Mouse (Mus musculus) neural tube, embryonic 15.5 days (tissue): ENCODE results near the gene Gata5. TPM values are rescaled to one million over a fixed set of nuclear protein-coding genes. Genes with fewer than 3 reads are reported as not detected.

ENCODE experiments used
- ATAC-seq: fragments of 200-750 bp; cut with Nextera tagmentation; 2 replicates; pipeline ENCODE4 v1.8.0; 2017; ENCODE audit warnings: mild to moderate bottlenecking, moderate TSS enrichment, moderate library complexity; ENCODE audit not compliant: low FRiP score
- H3K27ac ChIP-seq: fragments of 300-500 bp; sonication (generic); replicated peaks from 2 replicates; pipeline ENCODE4 v1.5.1; 2015; ENCODE audit warnings: mild to moderate bottlenecking, inconsistent platforms
- H3K27me3 ChIP-seq: fragments of 300-500 bp; sonication (generic); replicated peaks from 2 replicates; pipeline ENCODE4 v1.6.1; 2015; ENCODE audit warnings: inconsistent platforms
- H3K36me3 ChIP-seq: fragments of 300-500 bp; sonication (generic); 2 replicates; pipeline ENCODE4 v1.6.1; 2015; ENCODE audit warnings: inconsistent platforms
- H3K4me1 ChIP-seq: fragments of 300-500 bp; sonication (generic); 2 replicates; pipeline ENCODE4 v1.6.1; 2015; ENCODE audit warnings: inconsistent platforms
- H3K4me2 ChIP-seq: fragments of 300-500 bp; sonication (generic); 2 replicates; pipeline ENCODE4 v1.6.1; 2015; ENCODE audit warnings: inconsistent platforms, mild to moderate bottlenecking, moderate library complexity
- H3K4me3 ChIP-seq: fragments of 300-500 bp; sonication (generic); replicated peaks from 2 replicates; pipeline ENCODE4 v1.5.1; 2015; ENCODE audit warnings: mild to moderate bottlenecking, inconsistent platforms
- H3K9ac ChIP-seq: fragments of 300-500 bp; sonication (generic); replicated peaks from 2 replicates; pipeline ENCODE4 v1.6.1; 2015; ENCODE audit warnings: mild to moderate bottlenecking, inconsistent platforms
- H3K9me3 ChIP-seq: fragments of 300-500 bp; sonication (generic); replicated peaks from 2 replicates; pipeline ENCODE4 v1.6.1; 2016; ENCODE audit warnings: inconsistent platforms
- WGBS: fragments of 180-500 bp; shearing (Covaris S2); methylation state at CpG from one replicate; pipeline ENCODE4 v1.1.7; 2015; ENCODE audit warnings: mixed read lengths; 5-methylcytosine and 5-hydroxymethylcytosine counted together
- polyA plus RNA-seq: library from polyadenylated mRNA; unstranded; fragments of >200 nt; fragmentation: Nextera tagmentation; extraction: Ambion mirVana; gene quantifications from 2 replicates; pipeline ENCODE4 v1.2.1, GENCODE M21; 2015

Gata5 gene
- polyA plus RNA-seq, 1 experiment from 2014 or later: 0.04 TPM

DNA sequence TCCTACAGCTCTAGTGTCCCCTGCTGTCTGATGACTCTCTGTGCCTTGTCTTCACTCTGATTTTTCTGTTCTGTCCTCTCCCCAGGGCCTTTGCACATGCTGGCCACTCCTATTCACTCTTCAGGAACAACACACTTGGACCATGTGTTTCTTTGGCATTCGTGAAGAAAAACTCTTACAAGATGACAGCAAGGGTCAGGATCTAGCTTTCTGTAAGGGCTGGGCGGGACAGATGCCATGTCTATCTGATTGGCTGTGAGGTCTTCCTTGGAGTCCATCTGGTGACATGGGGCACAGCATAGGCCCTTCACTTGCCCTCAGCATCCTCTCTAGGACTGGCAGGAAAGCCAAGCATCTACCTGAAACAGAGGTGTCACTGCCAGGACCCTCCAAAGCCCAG is 28.5 kb downstream of the Gata5 start:
- H3K36me3 ChIP-seq: no peaks in the 10 kb centered on the region
- no peak overlapping the region for H3K27ac ChIP-seq
- H3K9me3 ChIP-seq: no peaks in the 10 kb centered on the region
- no peaks in the 10 kb centered on the region for H3K27me3 ChIP-seq
- ATAC-seq: no peak
- H3K4me3 ChIP-seq: no peak overlapping the region
- H3K4me1 ChIP-seq: no peaks in the 10 kb centered on the region
- no peak overlapping the region for H3K9ac ChIP-seq
- WGBS: 82% methylated on average over 2 of the region's 2 CpGs
- H3K4me2 ChIP-seq: no peak overlapping the region

- Histone ChIP-seq H3K4me2 (no peak overlapping the region), H3K4me1 (no peaks in the 10 kb centered on the region), H3K27me3 (no peaks in the 10 kb centered on the region), H3K9ac (no peak overlapping the region), H3K4me3 (no peak overlapping the region), H3K27ac (no peak overlapping the region), H3K9me3 (no peaks in the 10 kb centered on the region), H3K36me3 (no peaks in the 10 kb centered on the region)
- ATAC-seq: no peak
- whole genome bisulfite sequencing: 82% methylated on average over 3 of the region's 3 CpGs
Observed at GRCm38 (mm10) chr2:180305490-180305889, 29.0 kb downstream of the Gata5 start.

DNA sequence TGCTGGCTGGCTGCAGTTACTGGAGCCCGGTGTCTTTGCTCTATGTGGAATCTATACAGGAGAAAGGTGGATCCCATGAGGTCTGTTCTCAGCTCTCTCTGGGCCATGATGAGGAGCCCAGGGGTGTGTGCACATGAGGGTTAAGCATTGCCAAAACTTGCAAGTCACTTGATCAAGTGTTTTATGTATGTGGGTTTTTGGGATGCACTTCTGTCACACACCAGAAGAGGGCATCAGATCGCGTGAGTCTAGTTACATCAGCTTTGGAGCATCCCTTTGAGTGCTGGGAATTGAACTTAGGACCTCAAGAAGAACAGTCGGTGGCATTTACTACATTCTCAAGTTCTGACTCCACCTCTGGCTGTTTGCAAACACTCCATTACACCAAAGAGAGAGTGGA is 29.9 kb downstream of the Gata5 start:
- no peaks in the 10 kb centered on the region for H3K4me1 ChIP-seq
- WGBS: 61% methylated on average over 4 of the region's 4 CpGs
- no peak overlapping the region for H3K4me2 ChIP-seq
- no peaks in the 10 kb centered on the region for H3K27me3 ChIP-seq
- no peaks in the 10 kb centered on the region for H3K9me3 ChIP-seq
- no peaks in the 10 kb centered on the region for H3K36me3 ChIP-seq
- no peak for ATAC-seq
- H3K9ac ChIP-seq: no peak overlapping the region
- H3K4me3 ChIP-seq: no peak overlapping the region
- no peak overlapping the region for H3K27ac ChIP-seq

GRCm38 (mm10) chr2:180303468-180303867 is 31.0 kb downstream of the Gata5 start:
- 88% methylated on average over 12 of the region's 12 CpGs for WGBS
- no peak overlapping the region for H3K9ac ChIP-seq
- H3K36me3 ChIP-seq: no peaks in the 10 kb centered on the region

DNA sequence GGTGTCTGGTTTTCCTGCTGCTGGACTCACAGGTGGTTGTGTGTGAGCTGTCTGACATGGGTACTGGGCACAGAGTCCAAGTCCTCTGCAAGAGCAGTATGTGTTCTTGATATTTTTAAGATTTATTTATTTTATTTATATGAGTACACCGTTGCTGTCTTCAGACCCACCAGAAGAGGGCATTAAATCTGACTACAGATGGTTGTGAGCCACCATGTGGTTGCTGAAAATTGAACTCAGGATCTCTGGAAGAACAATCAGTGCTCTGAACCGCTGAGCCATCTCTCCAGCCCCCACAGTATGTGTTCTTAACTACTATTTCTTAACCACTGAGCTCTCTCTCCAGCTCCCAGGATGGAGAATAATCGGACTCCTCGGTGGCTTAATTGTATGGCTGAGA is 32.3 kb downstream of the Gata5 start:
- Histone ChIP-seq H3K36me3 (no peaks in the 10 kb centered on the region), H3K4me1 (no peaks in the 10 kb centered on the region), H3K27me3 (no peaks in the 10 kb centered on the region), H3K9me3 (no peaks in the 10 kb centered on the region), H3K9ac (no peak overlapping the region), H3K4me3 (no peak overlapping the region), H3K4me2 (no peak overlapping the region), H3K27ac (no peak overlapping the region)
- ATAC-seq: no peak
- WGBS: 73% methylated on average over 4 of the region's 4 CpGs

More at GRCm38 (mm10) chr2:180303468-180303867, 31.0 kb downstream of the Gata5 start:
- no peak overlapping the region for H3K27ac ChIP-seq
- no peak for ATAC-seq
- H3K4me1 ChIP-seq: no peaks in the 10 kb centered on the region
- H3K27me3 ChIP-seq: no peaks in the 10 kb centered on the region
- no peak overlapping the region for H3K4me2 ChIP-seq
- H3K9me3 ChIP-seq: no peaks in the 10 kb centered on the region
- no peak overlapping the region for H3K4me3 ChIP-seq

- Histone ChIP-seq H3K27ac (no peak overlapping the region), H3K27me3 (no peaks in the 10 kb centered on the region), H3K36me3 (no peaks in the 10 kb centered on the region), H3K4me1 (no peaks in the 10 kb centered on the region), H3K4me2 (no peak overlapping the region), H3K4me3 (no peak overlapping the region), H3K9ac (no peak overlapping the region), H3K9me3 (no peaks in the 10 kb centered on the region)
- 64% methylated on average over 5 of the region's 5 CpGs for WGBS
- ATAC-seq: no peak
Observed at GRCm38 (mm10) chr2:180300771-180301170, 33.7 kb downstream of the Gata5 start.

DNA sequence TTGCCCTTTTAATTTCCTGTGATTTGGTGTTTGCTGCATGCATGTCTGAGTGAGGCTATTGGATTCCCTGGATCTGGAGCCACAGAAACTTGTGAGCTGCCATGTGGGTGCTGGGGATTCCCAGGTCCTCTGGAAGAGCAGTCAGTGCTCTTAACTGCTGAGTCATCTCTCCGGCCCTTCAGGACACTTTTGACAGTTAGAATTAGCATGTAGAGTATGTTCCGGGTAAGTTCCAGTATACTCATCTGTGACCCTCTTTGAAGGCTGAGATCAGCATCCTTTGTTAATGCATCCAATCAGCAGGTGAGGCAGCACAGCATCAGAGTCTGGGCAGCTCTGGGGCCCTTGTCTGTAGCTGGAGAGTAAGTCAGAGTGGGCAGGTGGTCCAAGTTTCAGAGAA is 34.2 kb downstream of the Gata5 start:
- Histone ChIP-seq H3K27me3 (no peaks in the 10 kb centered on the region), H3K4me2 (no peak overlapping the region), H3K36me3 (no peaks in the 10 kb centered on the region), H3K4me1 (no peaks in the 10 kb centered on the region), H3K9ac (no peak overlapping the region), H3K27ac (no peak overlapping the region), H3K9me3 (no peaks in the 10 kb centered on the region), H3K4me3 (no peak overlapping the region)
- no peak for ATAC-seq
- WGBS: 75% methylated on average over 2 of the region's 2 CpGs

GRCm38 (mm10) chr2:180292906-180293305 is 41.6 kb downstream of the Gata5 start:
- no peaks in the 10 kb centered on the region for H3K36me3 ChIP-seq
- no peaks in the 10 kb centered on the region for H3K9me3 ChIP-seq
- no peaks in the 10 kb centered on the region for H3K27me3 ChIP-seq
- no peak overlapping the region for H3K4me3 ChIP-seq
- H3K27ac ChIP-seq: no peak overlapping the region
- H3K4me2 ChIP-seq: no peak overlapping the region
- no peaks in the 10 kb centered on the region for H3K4me1 ChIP-seq
- H3K9ac ChIP-seq: no peak overlapping the region
- ATAC-seq: no peak
- 77% methylated on average over 8 of the region's 8 CpGs for WGBS

DNA sequence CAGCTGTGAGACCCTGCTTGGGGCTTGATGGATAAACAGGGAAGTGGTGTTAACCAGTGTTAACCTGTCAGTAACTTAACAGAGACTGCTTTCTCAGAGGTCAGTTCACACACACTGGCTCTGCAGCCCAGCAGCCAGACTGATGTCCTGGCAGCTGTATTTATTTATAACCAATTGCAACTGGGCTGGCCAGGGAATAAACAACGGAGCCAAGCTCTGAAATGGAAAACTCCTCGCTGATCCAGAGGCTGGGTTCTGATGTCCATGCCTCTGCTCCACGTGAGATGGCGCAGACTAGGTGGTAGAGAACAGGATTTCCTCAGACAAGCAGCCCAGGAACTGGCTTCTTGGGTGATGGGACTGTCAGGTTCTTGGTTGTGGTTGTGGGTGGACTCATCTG is 42.5 kb downstream of the Gata5 start:
- Histone ChIP-seq H3K9ac (no peak overlapping the region), H3K9me3 (no peaks in the 10 kb centered on the region), H3K27me3 (no peaks in the 10 kb centered on the region), H3K36me3 (no peaks in the 10 kb centered on the region), H3K4me3 (no peak overlapping the region), H3K4me2 (no peak overlapping the region), H3K27ac (no peak overlapping the region), H3K4me1 (no peaks in the 10 kb centered on the region)
- ATAC-seq: no peak
- WGBS: 74% methylated on average over 4 of the region's 4 CpGs

GRCm38 (mm10) chr2:180291566-180291965 is 42.9 kb downstream of the Gata5 start:
- Histone ChIP-seq H3K4me2 (no peak overlapping the region), H3K4me1 (no peaks in the 10 kb centered on the region), H3K27me3 (no peaks in the 10 kb centered on the region), H3K36me3 (no peaks in the 10 kb centered on the region), H3K27ac (no peak overlapping the region), H3K9me3 (no peaks in the 10 kb centered on the region), H3K9ac (no peak overlapping the region), H3K4me3 (no peak overlapping the region)
- no peak for ATAC-seq
- WGBS: 90% methylated on average over 5 of the region's 5 CpGs

- H3K4me3 ChIP-seq: no peak overlapping the region
- no peaks in the 10 kb centered on the region for H3K4me1 ChIP-seq
- H3K4me2 ChIP-seq: no peak overlapping the region
- no peak for ATAC-seq
- no peak overlapping the region for H3K27ac ChIP-seq
- H3K9me3 ChIP-seq: no peaks in the 10 kb centered on the region
- no peak overlapping the region for H3K9ac ChIP-seq
- no peaks in the 10 kb centered on the region for H3K36me3 ChIP-seq
- H3K27me3 ChIP-seq: no peaks in the 10 kb centered on the region
- WGBS: 75% methylated on average over 6 of the region's 6 CpGs
Observed at GRCm38 (mm10) chr2:180290503-180290902, 44.0 kb downstream of the Gata5 start.

DNA sequence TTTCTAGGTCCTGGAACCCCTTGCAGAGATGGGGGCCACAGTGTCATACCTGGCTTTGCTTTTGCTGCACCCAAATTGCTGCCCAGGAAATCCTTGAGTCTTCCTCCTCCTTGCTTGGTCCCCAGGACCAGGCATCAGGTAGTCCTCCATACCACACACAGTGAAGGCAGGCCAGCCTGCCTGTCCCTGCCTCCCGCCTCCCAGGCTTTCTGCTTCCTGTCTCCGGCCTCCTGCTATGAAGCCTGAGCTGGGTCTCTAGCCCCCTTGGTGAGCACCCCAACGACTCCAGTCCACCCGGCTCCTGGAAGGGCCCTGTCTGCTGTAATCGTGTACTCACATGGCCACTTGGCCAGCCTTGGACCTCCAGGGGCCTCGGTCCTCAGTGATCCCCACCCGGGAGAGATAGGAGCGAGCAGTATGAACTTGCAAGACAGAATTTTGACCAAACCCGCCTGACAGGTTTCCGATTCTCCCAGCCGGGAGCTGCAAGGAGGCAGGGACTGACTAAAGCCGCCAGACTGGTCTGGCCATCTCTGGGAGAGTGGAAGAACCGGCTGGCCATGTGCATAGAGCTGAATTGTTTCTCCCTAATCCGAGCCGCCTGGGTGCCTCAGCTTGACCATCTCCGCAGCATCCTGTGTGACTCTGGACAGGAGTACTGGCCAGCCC is 44.9 kb downstream of the Gata5 start, which contains the start of gene Rbbp8nl:
Gene Rbbp8nl (minus strand): TSS at position 440 of the 669 bp plus-strand sequence.
- no peaks in the 10 kb centered on the region for H3K27me3 ChIP-seq
- no peaks in the 10 kb centered on the region for H3K4me1 ChIP-seq
- 61% methylated on average over 16 of the region's 16 CpGs for WGBS
- no peak within 1 kb of the TSS for H3K4me3 ChIP-seq
- H3K27ac ChIP-seq: no peak within 1 kb of the TSS
- no peak within 1 kb of the TSS for H3K9ac ChIP-seq
- no peaks in the 10 kb centered on the region for H3K9me3 ChIP-seq
- H3K4me2 ChIP-seq: no peak within 1 kb of the TSS
- no peak for ATAC-seq
- H3K36me3 ChIP-seq: no peaks in the 10 kb centered on the region
